Mouse (Mus musculus) neural tube, embryonic 14.5 days (tissue): ENCODE results near the gene Dnajb6. TPM values are rescaled to one million over a fixed set of nuclear protein-coding genes. Genes with fewer than 3 reads are reported as not detected.

Source experiments
- ATAC-seq: fragments of 200-750 bp; cut with Nextera tagmentation; 2 replicates; pipeline ENCODE4 v1.8.0; 2017; ENCODE audit warnings: low read depth, mild to moderate bottlenecking, moderate TSS enrichment, moderate library complexity
- H3K27ac ChIP-seq: fragments of 300-500 bp; sonication (generic); 2 replicates; pipeline ENCODE4 v1.5.1; 2014; ENCODE audit warnings: low read depth, mild to moderate bottlenecking, control low read depth, low read length, moderate library complexity, mixed read lengths
- H3K27me3 ChIP-seq: fragments of 300-500 bp; sonication (generic); 2 replicates; pipeline ENCODE4 v1.6.1; 2014; ENCODE audit warnings: low read length; ENCODE audit not compliant: control insufficient read depth, insufficient read depth
- H3K36me3 ChIP-seq: fragments of 300-500 bp; sonication (generic); 2 replicates; pipeline ENCODE4 v1.6.1; 2014; ENCODE audit warnings: low read length, mixed read lengths; ENCODE audit not compliant: control insufficient read depth, insufficient read depth
- H3K4me1 ChIP-seq: fragments of 300-500 bp; sonication (generic); 2 replicates; pipeline ENCODE4 v1.6.1; 2014; ENCODE audit warnings: low read length; ENCODE audit not compliant: control insufficient read depth, insufficient read depth
- H3K4me2 ChIP-seq: fragments of 300-500 bp; sonication (generic); 2 replicates; pipeline ENCODE4 v1.6.1; 2014; ENCODE audit warnings: mild to moderate bottlenecking, low read depth, low read length, control low read depth
- H3K4me3 ChIP-seq: fragments of 300-500 bp; sonication (generic); 2 replicates; pipeline ENCODE4 v1.5.1; 2014; ENCODE audit warnings: low read depth, low read length, control low read depth, mixed read lengths
- H3K9ac ChIP-seq: fragments of 300-500 bp; sonication (generic); replicated peaks from 2 replicates; pipeline ENCODE4 v1.6.1; 2014; ENCODE audit warnings: low read depth, mild to moderate bottlenecking, control low read depth, low read length, mixed read lengths
- H3K9me3 ChIP-seq: fragments of 300-500 bp; sonication (generic); 2 replicates; pipeline ENCODE4 v1.6.1; 2016; ENCODE audit warnings: low read length; ENCODE audit not compliant: control insufficient read depth
- WGBS: fragments of 180-500 bp; shearing (Covaris S2); extraction: QIAGEN DNeasy Blood & Tissue Kit; methylation state at CpG from one replicate; pipeline ENCODE4 v1.1.7; 2014; 5-methylcytosine and 5-hydroxymethylcytosine counted together
- polyA plus RNA-seq: library from polyadenylated mRNA; unstranded; fragments of >200 nt; fragmentation: Nextera tagmentation; extraction: Ambion mirVana; gene quantifications from 2 replicates; pipeline ENCODE4 v1.2.1, GENCODE M21; 2014

Dnajb6 gene
- polyA plus RNA-seq, 1 experiment from 2014 or later: 309 TPM

- Histone ChIP-seq H3K27me3 (no peaks in the 10 kb centered on the region), H3K27ac (no peak overlapping the region), H3K4me1 (no peaks in the 10 kb centered on the region), H3K9ac (no peak overlapping the region), H3K4me3 (no peak overlapping the region), H3K4me2 (no peak overlapping the region), H3K9me3 (no peaks in the 10 kb centered on the region), H3K36me3 (no peaks in the 10 kb centered on the region)
- WGBS: 96% methylated on average over 5 of the region's 5 CpGs
- no peak for ATAC-seq
Observed at GRCm38 (mm10) chr5:29816523-29817242, 81.2 kb downstream of the Dnajb6 start.

- H3K9ac ChIP-seq: no peak overlapping the region
- ATAC-seq: no peak
- H3K4me1 ChIP-seq: no peaks in the 10 kb centered on the region
- H3K27me3 ChIP-seq: no peaks in the 10 kb centered on the region
- H3K4me3 ChIP-seq: no peak overlapping the region
- WGBS: 87% methylated on average over 5 of the region's 5 CpGs
- H3K4me2 ChIP-seq: no peak overlapping the region
- H3K9me3 ChIP-seq: no peaks in the 10 kb centered on the region
- H3K27ac ChIP-seq: no peak overlapping the region
- no peaks in the 10 kb centered on the region for H3K36me3 ChIP-seq
Observed at GRCm38 (mm10) chr5:29817400-29817799, 81.9 kb downstream of the Dnajb6 start.

GRCm38 (mm10) chr5:29818287-29818686 lies 82.8 kb downstream of the Dnajb6 start:
- Histone ChIP-seq H3K27me3 (no peaks in the 10 kb centered on the region), H3K36me3 (no peaks in the 10 kb centered on the region), H3K4me1 (no peaks in the 10 kb centered on the region), H3K4me3 (no peak overlapping the region), H3K9ac (no peak overlapping the region), H3K4me2 (no peak overlapping the region), H3K27ac (no peak overlapping the region), H3K9me3 (no peaks in the 10 kb centered on the region)
- no peak for ATAC-seq
- WGBS: 90% methylated on average over 4 of the region's 4 CpGs

- no peaks in the 10 kb centered on the region for H3K4me1 ChIP-seq
- ATAC-seq: no peak
- no peak overlapping the region for H3K4me3 ChIP-seq
- no peak overlapping the region for H3K4me2 ChIP-seq
- H3K36me3 ChIP-seq: no peaks in the 10 kb centered on the region
- no peak overlapping the region for H3K9ac ChIP-seq
- no peaks in the 10 kb centered on the region for H3K27me3 ChIP-seq
- H3K9me3 ChIP-seq: no peaks in the 10 kb centered on the region
- H3K27ac ChIP-seq: no peak overlapping the region
- 44% methylated on average over 3 of the region's 3 CpGs for WGBS
Observed at GRCm38 (mm10) chr5:29824796-29825195, 89.3 kb downstream of the Dnajb6 start.

GRCm38 (mm10) chr5:29826780-29827179 lies 91.3 kb downstream of the Dnajb6 start:
- WGBS: 72% methylated on average over 4 of the region's 4 CpGs

GRCm38 (mm10) chr5:29842444-29843166 lies 107.1 kb downstream of the Dnajb6 start:
- no peak for ATAC-seq
- H3K27ac ChIP-seq: no peak overlapping the region
- H3K9me3 ChIP-seq: no peaks in the 10 kb centered on the region
- no peak overlapping the region for H3K4me3 ChIP-seq
- H3K4me1 ChIP-seq: no peaks in the 10 kb centered on the region
- 81% methylated on average over 3 of the region's 3 CpGs for WGBS
- H3K36me3 ChIP-seq: no peaks in the 10 kb centered on the region
- H3K4me2 ChIP-seq: no peak overlapping the region
- no peak overlapping the region for H3K9ac ChIP-seq
- no peaks in the 10 kb centered on the region for H3K27me3 ChIP-seq

More at GRCm38 (mm10) chr5:29826780-29827179, 91.3 kb downstream of the Dnajb6 start:
- Histone ChIP-seq H3K4me2 (no peak overlapping the region), H3K4me1 (no peaks in the 10 kb centered on the region), H3K27me3 (no peaks in the 10 kb centered on the region), H3K27ac (no peak overlapping the region), H3K9me3 (no peaks in the 10 kb centered on the region), H3K9ac (no peak overlapping the region), H3K36me3 (no peaks in the 10 kb centered on the region), H3K4me3 (no peak overlapping the region)
- no peak for ATAC-seq

- no peak overlapping the region for H3K27ac ChIP-seq
- H3K4me3 ChIP-seq: no peak overlapping the region
- ATAC-seq: no peak
- 83% methylated on average over 3 of the region's 3 CpGs for WGBS
- H3K9ac ChIP-seq: no peak overlapping the region
- H3K36me3 ChIP-seq: no peaks in the 10 kb centered on the region
- no peaks in the 10 kb centered on the region for H3K4me1 ChIP-seq
- no peaks in the 10 kb centered on the region for H3K27me3 ChIP-seq
- no peaks in the 10 kb centered on the region for H3K9me3 ChIP-seq
- no peak overlapping the region for H3K4me2 ChIP-seq
Observed at GRCm38 (mm10) chr5:29845038-29845437, 109.5 kb downstream of the Dnajb6 start.

GRCm38 (mm10) chr5:29847494-29847893 lies 112.0 kb downstream of the Dnajb6 start:
- ATAC-seq: no peak
- no peaks in the 10 kb centered on the region for H3K4me1 ChIP-seq
- no peak overlapping the region for H3K27ac ChIP-seq
- 82% methylated on average over 5 of the region's 5 CpGs for WGBS
- no peaks in the 10 kb centered on the region for H3K36me3 ChIP-seq
- no peak overlapping the region for H3K4me3 ChIP-seq
- no peaks in the 10 kb centered on the region for H3K9me3 ChIP-seq
- no peaks in the 10 kb centered on the region for H3K27me3 ChIP-seq
- H3K4me2 ChIP-seq: no peak overlapping the region
- no peak overlapping the region for H3K9ac ChIP-seq

GRCm38 (mm10) chr5:29848091-29848490 lies 112.6 kb downstream of the Dnajb6 start:
- WGBS: 85% methylated on average over 2 of the region's 2 CpGs
- H3K4me3 ChIP-seq: no peak overlapping the region
- no peaks in the 10 kb centered on the region for H3K4me1 ChIP-seq
- H3K9me3 ChIP-seq: no peaks in the 10 kb centered on the region
- no peaks in the 10 kb centered on the region for H3K27me3 ChIP-seq
- H3K27ac ChIP-seq: no peak overlapping the region
- no peaks in the 10 kb centered on the region for H3K36me3 ChIP-seq
- H3K9ac ChIP-seq: no peak overlapping the region
- H3K4me2 ChIP-seq: no peak overlapping the region
- ATAC-seq: no peak
